Mouse (Mus musculus): Measurements from ENCODE around the gene Gm20388. TPM values are rescaled to one million over a fixed set of nuclear protein-coding genes. Genes with fewer than 3 reads are reported as not detected.
A peak's percentile ranks its signal among the peaks of the same experiment; 100 is the strongest.

Gm20388 gene
- polyA plus RNA-seq, 1 experiment: 59.3 TPM

GRCm38 (mm10) chr8:120397444-120398411 is 487.1 kb downstream of the Gm20388 start:
- TF ChIP-seq CTCF (IDR thresholded peaks at IDR 0.05; ENCODE audit: borderline replicate concordance, extremely low read depth, insufficient read depth, insufficient read length): no peak
- TF ChIP-seq POLR2A (IDR thresholded peaks at IDR 0.05; ENCODE audit: borderline replicate concordance, extremely low read depth, insufficient read depth, insufficient read length, poor library complexity, severe bottlenecking): no peak
- DNase-seq (ENCODE audit: low read depth): peak; percentile 89

- TF ChIP-seq POLR2A (IDR thresholded peaks at IDR 0.05; ENCODE audit: borderline replicate concordance, extremely low read depth, insufficient read depth, insufficient read length, poor library complexity, severe bottlenecking): no peak
- peak; percentile 93 for DNase-seq (ENCODE audit: low read depth)
Measured at GRCm38 (mm10) chr8:120399212-120399934, 488.7 kb downstream of the Gm20388 start.

- no peak for TF ChIP-seq POLR2A (IDR thresholded peaks at IDR 0.05; ENCODE audit: borderline replicate concordance, extremely low read depth, insufficient read depth, insufficient read length, poor library complexity, severe bottlenecking)
- TF ChIP-seq CTCF (IDR thresholded peaks at IDR 0.05; ENCODE audit: borderline replicate concordance, extremely low read depth, insufficient read depth, insufficient read length): no peak
Measured at GRCm38 (mm10) chr8:120401216-120401615, 490.6 kb downstream of the Gm20388 start.

DNA sequence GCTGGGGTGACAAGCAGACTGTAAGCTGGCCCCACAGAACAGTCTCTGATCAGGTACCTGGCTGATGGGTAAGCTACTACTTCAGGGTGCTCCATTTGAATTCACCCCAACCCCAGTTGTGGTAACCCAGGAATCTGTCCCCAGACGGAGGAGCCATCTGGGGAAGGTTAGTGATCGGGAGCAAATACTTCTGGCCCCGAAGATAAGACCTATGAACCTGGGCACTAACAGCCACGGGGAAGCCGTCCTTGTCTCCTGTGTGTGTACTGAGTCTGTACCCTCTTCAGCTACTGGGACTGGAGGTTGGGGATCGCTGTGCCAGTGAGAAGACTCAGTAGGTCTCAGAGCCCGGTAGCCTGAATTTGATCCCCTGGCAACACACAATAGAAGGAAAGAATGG is 491.1 kb downstream of the Gm20388 start:
- TF ChIP-seq POLR2A (IDR thresholded peaks at IDR 0.05; ENCODE audit: borderline replicate concordance, extremely low read depth, insufficient read depth, insufficient read length, poor library complexity, severe bottlenecking) (no peak), CTCF (IDR thresholded peaks at IDR 0.05; ENCODE audit: borderline replicate concordance, extremely low read depth, insufficient read depth, insufficient read length) (no peak)
- DNase-seq (ENCODE audit: low read depth): no peak

More at GRCm38 (mm10) chr8:120401216-120401615, 490.6 kb downstream of the Gm20388 start:
- no peak for DNase-seq (ENCODE audit: low read depth)

DNA sequence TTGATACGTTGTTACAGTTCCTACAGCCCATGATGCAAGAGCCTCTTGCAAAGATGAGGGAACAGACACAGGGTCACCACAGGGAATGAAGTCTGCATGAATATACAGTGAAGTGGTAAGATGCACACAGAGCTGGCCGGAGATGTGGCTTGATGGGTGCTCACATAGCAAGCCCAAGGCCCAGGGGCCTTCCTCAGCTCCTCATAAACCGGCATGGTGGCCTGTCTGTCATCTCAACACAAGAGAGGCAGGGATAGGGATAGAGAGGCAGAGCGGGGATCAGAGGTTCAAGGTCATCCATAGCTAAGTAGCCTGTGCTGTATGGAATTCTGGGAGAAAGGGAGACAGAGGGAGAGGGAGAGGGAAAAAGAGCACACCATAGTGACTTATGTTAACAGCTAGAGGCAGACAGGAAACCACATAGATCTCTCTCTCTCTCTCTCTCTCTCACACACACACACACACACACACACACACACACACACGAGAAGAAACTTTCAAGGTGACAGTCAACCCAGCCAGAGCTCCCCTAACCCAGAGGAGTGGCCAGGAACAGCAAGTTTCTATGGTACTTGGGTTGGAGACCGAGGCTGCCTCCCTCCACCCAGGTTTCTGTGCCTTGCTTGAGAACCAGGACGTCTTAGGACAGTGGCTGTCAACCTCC is 493.1 kb downstream of the Gm20388 start:
- TF ChIP-seq CTCF (IDR thresholded peaks at IDR 0.05; ENCODE audit: borderline replicate concordance, extremely low read depth, insufficient read depth, insufficient read length): no peak
- TF ChIP-seq POLR2A (IDR thresholded peaks at IDR 0.05; ENCODE audit: borderline replicate concordance, extremely low read depth, insufficient read depth, insufficient read length, poor library complexity, severe bottlenecking): no peak
- no peak for DNase-seq (ENCODE audit: low read depth)

- peak; percentile 69 for TF ChIP-seq CTCF (IDR thresholded peaks at IDR 0.05; ENCODE audit: borderline replicate concordance, extremely low read depth, insufficient read depth, insufficient read length)
- no peak for TF ChIP-seq POLR2A (IDR thresholded peaks at IDR 0.05; ENCODE audit: borderline replicate concordance, extremely low read depth, insufficient read depth, insufficient read length, poor library complexity, severe bottlenecking)
- DNase-seq (ENCODE audit: low read depth): peak; percentile 91
Measured at GRCm38 (mm10) chr8:120404609-120405036, 494.0 kb downstream of the Gm20388 start.

- DNase-seq (ENCODE audit: low read depth): no peak
- TF ChIP-seq CTCF (IDR thresholded peaks at IDR 0.05; ENCODE audit: borderline replicate concordance, extremely low read depth, insufficient read depth, insufficient read length): no peak
- TF ChIP-seq POLR2A (IDR thresholded peaks at IDR 0.05; ENCODE audit: borderline replicate concordance, extremely low read depth, insufficient read depth, insufficient read length, poor library complexity, severe bottlenecking): no peak
Measured at GRCm38 (mm10) chr8:120406008-120406632, 495.5 kb downstream of the Gm20388 start.

GRCm38 (mm10) chr8:120407701-120408240 is 497.1 kb downstream of the Gm20388 start:
- TF ChIP-seq CTCF (IDR thresholded peaks at IDR 0.05; ENCODE audit: borderline replicate concordance, extremely low read depth, insufficient read depth, insufficient read length) (peak; percentile 68), POLR2A (IDR thresholded peaks at IDR 0.05; ENCODE audit: borderline replicate concordance, extremely low read depth, insufficient read depth, insufficient read length, poor library complexity, severe bottlenecking) (no peak)
- peak; percentile 81 for DNase-seq (ENCODE audit: low read depth)

DNA sequence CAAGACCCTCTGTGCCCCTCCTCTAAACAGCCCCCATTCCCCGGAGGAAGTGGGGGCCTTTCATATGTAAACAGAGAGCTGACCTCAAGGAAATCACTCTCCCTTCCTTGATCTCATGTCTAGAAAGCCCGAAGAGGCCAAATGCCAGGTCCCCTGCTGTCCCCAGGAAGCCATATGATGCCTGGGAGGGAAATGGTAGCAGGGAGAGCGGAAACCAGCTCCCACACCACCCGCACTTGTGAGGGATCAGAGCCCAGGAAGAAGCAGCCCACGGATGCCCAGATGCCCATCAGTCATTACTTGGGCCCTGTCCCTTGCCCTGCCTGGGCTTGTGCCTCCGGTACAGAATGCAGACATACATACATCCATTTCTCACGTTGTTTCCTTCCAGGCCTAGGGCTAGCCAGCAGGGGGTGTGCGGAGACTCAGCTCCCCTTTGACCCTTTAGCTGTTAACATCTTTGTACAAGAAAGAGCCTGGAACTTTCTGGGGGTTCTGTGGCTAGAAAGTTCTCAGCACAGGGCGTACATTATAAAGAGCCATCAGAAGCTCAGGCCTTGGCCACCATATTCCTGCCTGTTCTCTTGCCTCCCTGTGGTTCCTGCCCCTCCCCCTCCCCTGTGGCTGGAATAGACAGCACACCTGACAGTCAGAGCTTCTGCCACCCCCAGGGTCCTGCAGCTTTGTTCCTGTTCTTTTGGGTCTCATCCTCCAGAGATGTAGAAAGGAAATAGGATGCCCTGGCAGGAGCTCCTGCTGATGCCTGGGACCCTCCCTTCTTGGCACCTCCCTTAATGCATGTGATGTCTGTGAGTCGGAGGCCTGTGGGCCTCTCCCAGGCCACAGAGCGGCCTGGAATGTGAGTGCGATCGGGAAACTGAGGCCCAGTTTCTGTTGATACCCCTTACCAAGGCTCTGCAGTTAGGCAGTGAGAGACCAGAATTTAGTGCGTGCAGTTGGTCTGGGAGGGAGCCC is 497.9 kb downstream of the Gm20388 start:
- TF ChIP-seq CTCF (IDR thresholded peaks at IDR 0.05; ENCODE audit: borderline replicate concordance, extremely low read depth, insufficient read depth, insufficient read length): 0 out of 2 replicates have a peak, but pooled peaks have one; percentile 1
- no peak for TF ChIP-seq POLR2A (IDR thresholded peaks at IDR 0.05; ENCODE audit: borderline replicate concordance, extremely low read depth, insufficient read depth, insufficient read length, poor library complexity, severe bottlenecking)
- DNase-seq (ENCODE audit: low read depth): no peak

Measured in brain, embryonic 14.5 days (tissue).